Mouse (Mus musculus): ENCODE results near the gene Hlcs. TPM values are rescaled to one million over a fixed set of nuclear protein-coding genes. Genes with fewer than 3 reads are reported as not detected.

Hlcs gene
- polyA plus RNA-seq, 1 experiment from 2014 or later: 8.4 TPM

- Histone ChIP-seq H3K9ac (ENCODE audit: low read length) (no peak overlapping the region), H3K27me3 (ENCODE audit: control insufficient read depth, insufficient read depth, low read length) (peaks cover 7% of the 10 kb centered on the region), H3K27ac (replicated peaks; ENCODE audit: low read depth, low read length) (no peak overlapping the region), H3K4me1 (ENCODE audit: control insufficient read depth, insufficient read depth, low read length) (peaks cover 13% of the 10 kb centered on the region), H3K4me3 (ENCODE audit: low read depth, low read length) (no peak overlapping the region), H3K9me3 (ENCODE audit: control insufficient read depth, low read length) (no peaks in the 10 kb centered on the region), H3K36me3 (ENCODE audit: control insufficient read depth, insufficient read depth, low read length) (no peaks in the 10 kb centered on the region), H3K4me2 (ENCODE audit: low read depth, severe bottlenecking) (no peak overlapping the region)
- 80% methylated on average over 6 of the region's 6 CpGs for WGBS
- ATAC-seq (ENCODE audit: insufficient number of reproducible peaks, low FRiP score, low TSS enrichment, low read depth) (no peak; the same call in 1 of the 2 replicates), DNase-seq (ENCODE audit: low spot score) (no peak)
Observed at GRCm38 (mm10) chr16:94208152-94208551, 105.2 kb downstream of the Hlcs start.

GRCm38 (mm10) chr16:94205528-94206484 is 107.6 kb downstream of the Hlcs start:
- no peak overlapping the region for H3K4me3 ChIP-seq (ENCODE audit: low read depth, low read length)
- H3K27me3 ChIP-seq (ENCODE audit: control insufficient read depth, insufficient read depth, low read length): peaks cover 17% of the 10 kb centered on the region
- no peak for ATAC-seq (ENCODE audit: insufficient number of reproducible peaks, low FRiP score, low TSS enrichment, low read depth)
- H3K9ac ChIP-seq (ENCODE audit: low read length): no peak overlapping the region
- no peak overlapping the region for H3K27ac ChIP-seq (replicated peaks; ENCODE audit: low read depth, low read length)
- H3K9me3 ChIP-seq (ENCODE audit: control insufficient read depth, low read length): no peaks in the 10 kb centered on the region
- no peak overlapping the region for H3K4me2 ChIP-seq (ENCODE audit: low read depth, severe bottlenecking)
- 76% methylated on average over 26 of the region's 26 CpGs for WGBS
- peaks cover 21% of the 10 kb centered on the region for H3K4me1 ChIP-seq (ENCODE audit: control insufficient read depth, insufficient read depth, low read length)
- no peaks in the 10 kb centered on the region for H3K36me3 ChIP-seq (ENCODE audit: control insufficient read depth, insufficient read depth, low read length)
- DNase-seq (ENCODE audit: low spot score): no peak

- no peak for DNase-seq (ENCODE audit: low spot score)
- no peak overlapping the region for H3K9ac ChIP-seq (ENCODE audit: low read length)
- H3K36me3 ChIP-seq (ENCODE audit: control insufficient read depth, insufficient read depth, low read length): no peaks in the 10 kb centered on the region
- whole genome bisulfite sequencing: 62% methylated on average over 5 of the region's 5 CpGs
- no peak for ATAC-seq (ENCODE audit: insufficient number of reproducible peaks, low FRiP score, low TSS enrichment, low read depth)
- H3K4me1 ChIP-seq (ENCODE audit: control insufficient read depth, insufficient read depth, low read length): peaks cover 25% of the 10 kb centered on the region
- peaks cover 24% of the 10 kb centered on the region for H3K27me3 ChIP-seq (ENCODE audit: control insufficient read depth, insufficient read depth, low read length)
- H3K9me3 ChIP-seq (ENCODE audit: control insufficient read depth, low read length): no peaks in the 10 kb centered on the region
- no peak overlapping the region for H3K27ac ChIP-seq (replicated peaks; ENCODE audit: low read depth, low read length)
- no peak overlapping the region for H3K4me2 ChIP-seq (ENCODE audit: low read depth, severe bottlenecking)
- no peak overlapping the region for H3K4me3 ChIP-seq (ENCODE audit: low read depth, low read length)
Observed at GRCm38 (mm10) chr16:94201387-94201786, 112.0 kb downstream of the Hlcs start.

GRCm38 (mm10) chr16:94195913-94196312 is 117.5 kb downstream of the Hlcs start:
- H3K4me1 ChIP-seq (ENCODE audit: control insufficient read depth, insufficient read depth, low read length): peaks cover 13% of the 10 kb centered on the region
- no peak for ATAC-seq (ENCODE audit: insufficient number of reproducible peaks, low FRiP score, low TSS enrichment, low read depth)
- H3K4me2 ChIP-seq (ENCODE audit: low read depth, severe bottlenecking): no peak overlapping the region
- peak; percentile 78 for DNase-seq (ENCODE audit: low spot score)
- peaks cover 26% of the 10 kb centered on the region; the same call in 1 of the 2 replicates for H3K27me3 ChIP-seq (ENCODE audit: control insufficient read depth, insufficient read depth, low read length)
- no peak overlapping the region for H3K4me3 ChIP-seq (ENCODE audit: low read depth, low read length)
- H3K27ac ChIP-seq (replicated peaks; ENCODE audit: low read depth, low read length): no peak overlapping the region
- no peaks in the 10 kb centered on the region for H3K36me3 ChIP-seq (ENCODE audit: control insufficient read depth, insufficient read depth, low read length)
- 7% methylated on average over 5 of the region's 5 CpGs for WGBS
- no peaks in the 10 kb centered on the region for H3K9me3 ChIP-seq (ENCODE audit: control insufficient read depth, low read length)
- no peak overlapping the region for H3K9ac ChIP-seq (ENCODE audit: low read length)

GRCm38 (mm10) chr16:94191379-94192315 is 121.7 kb downstream of the Hlcs start:
- no peak for ATAC-seq (ENCODE audit: insufficient number of reproducible peaks, low FRiP score, low TSS enrichment, low read depth)
- H3K4me2 ChIP-seq (ENCODE audit: low read depth, severe bottlenecking): no peak overlapping the region
- no peak overlapping the region for H3K4me3 ChIP-seq (ENCODE audit: low read depth, low read length)

GRCm38 (mm10) chr16:94190256-94190655 is 123.1 kb downstream of the Hlcs start:
- ATAC-seq (ENCODE audit: insufficient number of reproducible peaks, low FRiP score, low TSS enrichment, low read depth) (no peak), DNase-seq (ENCODE audit: low spot score) (no peak)
- H3K27me3 ChIP-seq (ENCODE audit: control insufficient read depth, insufficient read depth, low read length): peaks cover 19% of the 10 kb centered on the region; the same call in 1 of the 2 replicates
- H3K4me2 ChIP-seq (ENCODE audit: low read depth, severe bottlenecking): no peak overlapping the region
- H3K4me3 ChIP-seq (ENCODE audit: low read depth, low read length): no peak overlapping the region
- no peak overlapping the region for H3K9ac ChIP-seq (ENCODE audit: low read length)
- WGBS: 92% methylated on average over 5 of the region's 5 CpGs
- H3K9me3 ChIP-seq (ENCODE audit: control insufficient read depth, low read length): no peaks in the 10 kb centered on the region
- no peaks in the 10 kb centered on the region for H3K36me3 ChIP-seq (ENCODE audit: control insufficient read depth, insufficient read depth, low read length)
- H3K4me1 ChIP-seq (ENCODE audit: control insufficient read depth, insufficient read depth, low read length): peaks cover 4% of the 10 kb centered on the region
- no peak overlapping the region for H3K27ac ChIP-seq (replicated peaks; ENCODE audit: low read depth, low read length)

More at GRCm38 (mm10) chr16:94191379-94192315, 121.7 kb downstream of the Hlcs start:
- Histone ChIP-seq H3K27me3 (ENCODE audit: control insufficient read depth, insufficient read depth, low read length) (peaks cover 20% of the 10 kb centered on the region; the same call in 1 of the 2 replicates), H3K9ac (ENCODE audit: low read length) (no peak overlapping the region), H3K4me1 (ENCODE audit: control insufficient read depth, insufficient read depth, low read length) (peaks cover 9% of the 10 kb centered on the region), H3K9me3 (ENCODE audit: control insufficient read depth, low read length) (no peaks in the 10 kb centered on the region), H3K27ac (replicated peaks; ENCODE audit: low read depth, low read length) (no peak overlapping the region), H3K36me3 (ENCODE audit: control insufficient read depth, insufficient read depth, low read length) (no peaks in the 10 kb centered on the region)
- DNase-seq (ENCODE audit: low spot score): no peak
- 91% methylated on average over 25 of the region's 25 CpGs for WGBS

- no peak overlapping the region for H3K27ac ChIP-seq (replicated peaks; ENCODE audit: low read depth, low read length)
- H3K4me1 ChIP-seq (ENCODE audit: control insufficient read depth, insufficient read depth, low read length): no peaks in the 10 kb centered on the region
- H3K9ac ChIP-seq (ENCODE audit: low read length): no peak overlapping the region
- no peak overlapping the region for H3K4me2 ChIP-seq (ENCODE audit: low read depth, severe bottlenecking)
- H3K27me3 ChIP-seq (ENCODE audit: control insufficient read depth, insufficient read depth, low read length): peaks cover 5% of the 10 kb centered on the region
- 84% methylated on average over 12 of the region's 12 CpGs for WGBS
- no peak for ATAC-seq (ENCODE audit: insufficient number of reproducible peaks, low FRiP score, low TSS enrichment, low read depth)
- DNase-seq (ENCODE audit: low spot score): no peak
- no peak overlapping the region for H3K4me3 ChIP-seq (ENCODE audit: low read depth, low read length)
- H3K9me3 ChIP-seq (ENCODE audit: control insufficient read depth, low read length): no peaks in the 10 kb centered on the region
- H3K36me3 ChIP-seq (ENCODE audit: control insufficient read depth, insufficient read depth, low read length): no peaks in the 10 kb centered on the region
Observed at GRCm38 (mm10) chr16:94186526-94186925, 126.8 kb downstream of the Hlcs start.

GRCm38 (mm10) chr16:94185430-94185829 is 127.9 kb downstream of the Hlcs start:
- Histone ChIP-seq H3K9me3 (ENCODE audit: control insufficient read depth, low read length) (no peaks in the 10 kb centered on the region), H3K4me3 (ENCODE audit: low read depth, low read length) (no peak overlapping the region), H3K36me3 (ENCODE audit: control insufficient read depth, insufficient read depth, low read length) (no peaks in the 10 kb centered on the region), H3K27ac (replicated peaks; ENCODE audit: low read depth, low read length) (no peak overlapping the region), H3K9ac (ENCODE audit: low read length) (no peak overlapping the region), H3K27me3 (ENCODE audit: control insufficient read depth, insufficient read depth, low read length) (peaks cover 7% of the 10 kb centered on the region), H3K4me2 (ENCODE audit: low read depth, severe bottlenecking) (no peak overlapping the region), H3K4me1 (ENCODE audit: control insufficient read depth, insufficient read depth, low read length) (0 out of 2 replicates have a peak, but pooled peaks cover 2% of the 10 kb centered on the region)
- DNase-seq (ENCODE audit: low spot score) (no peak), ATAC-seq (ENCODE audit: insufficient number of reproducible peaks, low FRiP score, low TSS enrichment, low read depth) (no peak)
- 73% methylated on average over 16 of the region's 16 CpGs for WGBS
